Mouse (Mus musculus) ES-E14 (cell line): ENCODE results near the gene Mrps36. TPM values are rescaled to one million over a fixed set of nuclear protein-coding genes. Genes with fewer than 3 reads are reported as not detected.
"Not testable (repeated sequence)": the region's sequence is repeated elsewhere in the genome, so short reads cannot be mapped to it uniquely, and the experiment has no call there.

Experiments
- DNase-seq: peaks from one replicate; pipeline ENCODE4 v3.0.0-alpha.2; 2013; ENCODE audit warnings: low read depth, low spot score
- H3K27ac ChIP-seq: 2 replicates; pipeline ENCODE4 v1.5.1; 2012; ENCODE audit warnings: low read depth, mild to moderate bottlenecking, low read length, moderate library complexity, mixed read lengths; ENCODE audit not compliant: poor library complexity, insufficient read depth, severe bottlenecking
- H3K36me3 ChIP-seq: 2 replicates; pipeline ENCODE4 v1.6.1; 2012; ENCODE audit warnings: mild to moderate bottlenecking, low read length, moderate library complexity, mixed read lengths; ENCODE audit not compliant: control insufficient read depth, poor library complexity, insufficient read depth, severe bottlenecking
- H3K4me1 ChIP-seq, 2 experiments: fragments of 150-350 bp in 1 of 2; sonication (generic) in 1 of 2; 2 replicates each; pipeline ENCODE4 v1.6.1; 2012; ENCODE audit warnings: low read length in 2 of 2, mild to moderate bottlenecking in 1 of 2, mixed read lengths in 1 of 2; ENCODE audit not compliant: control insufficient read depth in 2 of 2, insufficient read depth in 2 of 2, poor library complexity in 1 of 2
- H3K4me3 ChIP-seq, 2 experiments: fragments of 150-350 bp in 1 of 2; sonication (generic) in 1 of 2; 2 replicates each; pipeline ENCODE4 v1.5.1; 2012; ENCODE audit warnings: low read length in 2 of 2, low read depth in 1 of 2, mild to moderate bottlenecking in 1 of 2, mixed read lengths in 1 of 2; ENCODE audit not compliant: insufficient read depth in 1 of 2, poor library complexity in 1 of 2, severe bottlenecking in 1 of 2
- H3K9ac ChIP-seq: 2 replicates; pipeline ENCODE4 v1.6.1; 2012; ENCODE audit warnings: low read depth, mild to moderate bottlenecking, low read length, mixed read lengths; ENCODE audit not compliant: poor library complexity, insufficient read depth, severe bottlenecking
- H3K9me3 ChIP-seq: fragments of 150-350 bp; sonication (generic); 2 replicates; pipeline ENCODE4 v1.6.1; 2012; ENCODE audit warnings: low read depth, mild to moderate bottlenecking, low read length; ENCODE audit not compliant: control insufficient read depth, insufficient read depth
- CHD2 ChIP-seq: IDR thresholded peaks from 2 replicates; pipeline ENCODE4 v1.6.1; 2014; ENCODE audit warnings: mild to moderate bottlenecking, low read depth, low read length, inconsistent platforms
- HCFC1 ChIP-seq: IDR thresholded peaks from 2 replicates; pipeline ENCODE4 v1.6.1; 2012; ENCODE audit warnings: low read length, inconsistent platforms, borderline replicate concordance; ENCODE audit not compliant: insufficient read depth
- MAFK ChIP-seq: IDR thresholded peaks from 2 replicates; pipeline ENCODE4 v1.6.1; 2014; ENCODE audit warnings: mild to moderate bottlenecking, low read depth, low read length, inconsistent platforms; ENCODE audit not compliant: insufficient read depth
- ZC3H11A ChIP-seq: IDR thresholded peaks from 2 replicates; pipeline ENCODE4 v1.6.1; 2012; ENCODE audit warnings: low read depth, mild to moderate bottlenecking, inconsistent platforms, low read length, borderline replicate concordance
- ZNF384 ChIP-seq: IDR thresholded peaks from 2 replicates; pipeline ENCODE4 v1.6.1; 2012; ENCODE audit warnings: low read depth, low read length, inconsistent platforms
- in situ Hi-C, 2 experiments: fragments of 600-800 bp; cut with MboI; formaldehyde crosslinking; loops; one replicate each; pipeline ENCODE4 v1.15.1; 2025; ENCODE audit warnings: low sequenced_read_pairs in 2 of 2, inconsistent platforms in 1 of 2; ENCODE audit not compliant: unreplicated experiment in 2 of 2
- total RNA-seq: library from RNA; depleted of rRNA; stranded (reverse); fragments of 300-350 nt; gene quantifications from 2 replicates; pipeline ENCODE4 v1.2.3, GENCODE M21; 2012

Mrps36 gene
- total RNA-seq, 1 experiment: 58.9 TPM

GRCm38 (mm10) chr13:100730861-100731176, 13.6 kb downstream of the Mrps36 start, which contains the start of gene Cdk7:
Cdk7 (minus strand) TSS chr13:100730939.
- Histone ChIP-seq H3K9me3 (no peaks in the 10 kb centered on the region), H3K4me3 (peak within 1 kb of the TSS; percentile 73 to 86), H3K9ac (peak within 1 kb of the TSS; percentile 83), H3K27ac (peak within 1 kb of the TSS; percentile 33), H3K4me1 (peaks cover 2 to 3% of the 10 kb centered on the region in 2 experiments), H3K36me3 (peaks cover 7% of the 10 kb centered on the region)
- TF ChIP-seq MAFK (no peak), ZC3H11A (no peak), HCFC1 (peak; percentile 76), ZNF384 (0 out of 2 replicates have a peak, but pooled peaks have one; percentile 6), CHD2 (peak; percentile 44; the same call in 1 of the 2 replicates)
- peak; percentile 94 for DNase-seq
- in situ Hi-C loops: no loop called here

- H3K4me1 ChIP-seq: peaks cover 2 to 7% of the 10 kb centered on the region in 2 experiments
- in situ Hi-C loops: no loop called here
- H3K4me3 ChIP-seq: peak overlapping the region; percentile 73 to 86
- no peaks in the 10 kb centered on the region for H3K9me3 ChIP-seq
- H3K36me3 ChIP-seq: peaks cover 7% of the 10 kb centered on the region
- no peak for TF ChIP-seq CHD2
- no peak for TF ChIP-seq ZNF384
- no peak for TF ChIP-seq HCFC1
- TF ChIP-seq MAFK: no peak
- no peak for TF ChIP-seq ZC3H11A
- peak overlapping the region; percentile 33 for H3K27ac ChIP-seq
- peak; percentile 25 for DNase-seq
- H3K9ac ChIP-seq: peak overlapping the region; percentile 83
These were observed 14.2 kb downstream of the Mrps36 start for GRCm38 (mm10) chr13:100730153-100730860.

- H3K36me3 ChIP-seq, in situ Hi-C loops, DNase-seq, H3K4me3 ChIP-seq, H3K9me3 ChIP-seq, H3K27ac ChIP-seq, H3K9ac ChIP-seq: not testable (repeated sequence)
- H3K4me1 ChIP-seq: peaks cover 5 to 12% of the 10 kb centered on the region in 2 experiments
These were observed 15.9 kb downstream of the Mrps36 start for GRCm38 (mm10) chr13:100728530-100728929.

- DNase-seq: no peak
- peaks cover 5 to 12% of the 10 kb centered on the region in 2 experiments for H3K4me1 ChIP-seq
- no peak overlapping the region for H3K4me3 ChIP-seq
- H3K9ac ChIP-seq: no peak overlapping the region; the same call in 1 of the 2 replicates
- H3K27ac ChIP-seq: no peak overlapping the region; the same call in 1 of the 2 replicates
- in situ Hi-C loops: no loop called here
- TF ChIP-seq ZNF384 (no peak), HCFC1 (no peak), ZC3H11A (no peak), CHD2 (no peak), MAFK (no peak)
- H3K9me3 ChIP-seq: no peaks in the 10 kb centered on the region
- peaks cover 5% of the 10 kb centered on the region for H3K36me3 ChIP-seq
These were observed 16.4 kb downstream of the Mrps36 start for GRCm38 (mm10) chr13:100728086-100728485.

GRCm38 (mm10) chr13:100725194-100725593, 19.3 kb downstream of the Mrps36 start:
- H3K9ac ChIP-seq: peak overlapping the region; percentile 20; the same call in 1 of the 2 replicates
- no peaks in the 10 kb centered on the region for H3K9me3 ChIP-seq
- in situ Hi-C loops: no loop called here
- H3K4me3 ChIP-seq: peak overlapping the region; percentile 10 to 15; a peak in 2 of 4 replicates
- H3K27ac ChIP-seq: peak overlapping the region; percentile 44; the same call in 1 of the 2 replicates
- TF ChIP-seq HCFC1 (no peak), CHD2 (no peak), ZC3H11A (no peak), ZNF384 (no peak), MAFK (no peak)
- H3K36me3 ChIP-seq: peaks cover 6% of the 10 kb centered on the region
- no peak for DNase-seq
- H3K4me1 ChIP-seq: peaks cover 5 to 16% of the 10 kb centered on the region in 2 experiments
